Mouse (Mus musculus) MEL (cell line): Measurements from ENCODE around the gene Zgrf1.
A peak's percentile ranks its signal among the peaks of the same experiment; 100 is the strongest.

Experiments
- CTCF ChIP-seq, 3 experiments: IDR thresholded peaks in 2 of 3; conservative IDR thresholded peaks in 1 of 3; 2 replicates each; pipeline ENCODE4 v1.5.1; 2011 to 2012; ENCODE audit warnings: low read length in 3 of 3, low read depth in 2 of 3, mild to moderate bottlenecking in 2 of 3, improper control_type of control experiment in 1 of 3, inconsistent platforms in 1 of 3, mixed read lengths in 1 of 3, moderate library complexity in 1 of 3; ENCODE audit not compliant: control insufficient read depth in 1 of 3, insufficient read depth in 1 of 3, poor library complexity in 1 of 3, severe bottlenecking in 1 of 3
- EP300 ChIP-seq, 2 experiments: IDR thresholded peaks; 2 replicates each; pipeline ENCODE4 v1.6.1; 2011; ENCODE audit warnings: improper control_type of control experiment in 2 of 2, low read length in 2 of 2, low read depth in 1 of 2, mild to moderate bottlenecking in 1 of 2
- JUND ChIP-seq: IDR thresholded peaks from 2 replicates; pipeline ENCODE4 v1.6.1; 2011; ENCODE audit warnings: low read depth, mild to moderate bottlenecking, improper control_type of control experiment, low read length
- KAT2A ChIP-seq: conservative IDR thresholded peaks from 2 replicates; pipeline ENCODE4 v1.6.1; 2012; ENCODE audit warnings: low read depth, low read length, improper control_type of control experiment, inconsistent platforms
- MAX ChIP-seq: IDR thresholded peaks from 2 replicates; pipeline ENCODE4 v1.6.1; 2011; ENCODE audit warnings: low read length, improper control_type of control experiment
- MEF2A ChIP-seq: IDR thresholded peaks from 2 replicates; pipeline ENCODE4 v1.6.1; 2014; ENCODE audit warnings: low read depth, mild to moderate bottlenecking, inconsistent platforms, low read length, improper control_type of control experiment; ENCODE audit not compliant: poor library complexity, insufficient replicate concordance, severe bottlenecking; ENCODE audit errors: extremely low read depth
- NRF1 ChIP-seq: IDR thresholded peaks from 2 replicates; pipeline ENCODE4 v1.6.1; 2014; ENCODE audit warnings: low read depth, mild to moderate bottlenecking, inconsistent platforms, low read length, improper control_type of control experiment, moderate library complexity; ENCODE audit not compliant: poor library complexity, insufficient read depth, severe bottlenecking
- POLR2A ChIP-seq, 2 experiments: IDR thresholded peaks; 2 replicates each; pipeline ENCODE4 v1.6.1; 2011 to 2012; ENCODE audit warnings: low read length in 2 of 2, mild to moderate bottlenecking in 2 of 2, control low read depth in 1 of 2, improper control_type of control experiment in 1 of 2, low read depth in 1 of 2, moderate library complexity in 1 of 2; ENCODE audit not compliant: control insufficient read depth in 1 of 2, insufficient read depth in 1 of 2, poor library complexity in 1 of 2
- TAL1 ChIP-seq: IDR thresholded peaks from 2 replicates; pipeline ENCODE4 v1.6.1; 2012; ENCODE audit warnings: mild to moderate bottlenecking, inconsistent platforms, low read length, moderate library complexity, mixed read lengths
- TBP ChIP-seq: IDR thresholded peaks from 2 replicates; pipeline ENCODE4 v1.8.0; 2011; ENCODE audit warnings: low read depth, low read length, improper control_type of control experiment
- TCF12 ChIP-seq: IDR thresholded peaks from 2 replicates; pipeline ENCODE4 v1.6.1; 2014; ENCODE audit warnings: low read depth, mild to moderate bottlenecking, inconsistent platforms, low read length, improper control_type of control experiment, moderate library complexity
- ZMIZ1 ChIP-seq: IDR thresholded peaks from 2 replicates; pipeline ENCODE4 v1.6.1; 2012; ENCODE audit warnings: low read depth, mild to moderate bottlenecking, inconsistent platforms, low read length, improper control_type of control experiment, moderate library complexity

DNA sequence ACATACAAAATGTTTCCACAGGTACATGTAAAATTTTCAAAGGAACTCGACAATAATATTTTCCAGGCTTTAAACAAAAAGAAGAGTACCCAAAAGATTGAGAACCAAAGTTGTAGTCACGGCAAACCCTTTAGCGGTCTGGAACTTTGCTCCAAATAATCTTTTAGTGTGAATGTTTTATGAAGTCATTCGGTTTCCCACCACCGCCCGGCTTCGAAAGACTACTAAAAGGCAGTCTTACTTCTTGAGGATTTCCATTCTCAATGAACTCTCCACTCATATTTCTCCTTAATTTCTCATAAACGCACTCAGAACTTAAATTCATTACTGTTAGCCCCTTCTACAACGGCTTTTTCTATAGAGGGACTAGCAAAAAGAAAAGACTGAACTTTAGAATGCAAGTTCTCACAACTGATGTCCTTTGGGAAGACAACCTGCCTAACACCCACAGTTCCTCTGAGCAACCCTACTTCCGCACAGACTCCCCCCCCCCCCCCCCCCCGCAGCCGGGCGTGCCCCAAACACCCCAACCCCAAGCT, 786 bp upstream of the Zgrf1 start:
- TF ChIP-seq CTCF (IDR thresholded peaks at IDR 0.05 in 2 of 3, conservative IDR thresholded peaks at IDR 0.05 in 1 of 3; ENCODE audit: control insufficient read depth in 1 of 3, insufficient read depth in 1 of 3, low read depth in 2 of 3, low read length in 3 of 3, poor library complexity in 1 of 3, severe bottlenecking in 1 of 3) (no peak), NRF1 (no peak), POLR2A (IDR thresholded peaks at IDR 0.05; ENCODE audit: control insufficient read depth in 1 of 2, insufficient read depth in 1 of 2, low read depth in 1 of 2, low read length in 2 of 2, poor library complexity in 1 of 2) (peak in 1 of 2 experiments; percentile 18; a peak in 1 of 4 replicates), JUND (no peak), MEF2A (no peak), TBP (no peak), EP300 (IDR thresholded peaks at IDR 0.05; ENCODE audit: low read depth in 1 of 2, low read length in 2 of 2) (no peak), TAL1 (no peak), KAT2A (no peak), TCF12 (peak; percentile 23; the same call in 1 of the 2 replicates), MAX (no peak), ZMIZ1 (peak; percentile 81)
